Mouse (Mus musculus) heart, adult 2 months (tissue): ENCODE data around the gene Fam43a. TPM values are rescaled to one million over a fixed set of nuclear protein-coding genes. Genes with fewer than 3 reads are reported as not detected.

Experiments
- DNase-seq, 2 experiments: peaks; one replicate each; pipeline ENCODE4 v3.0.0; 2021
- H3K27ac ChIP-seq: fragments of 200-600 bp; 2 replicates; pipeline ENCODE4 v1.8.1; 2022
- H3K27me3 ChIP-seq: fragments of 200-500 bp; 2 replicates; pipeline ENCODE4 v1.6.1; 2012; ENCODE audit warnings: mild to moderate bottlenecking, low read length, inconsistent platforms, mixed read lengths; ENCODE audit not compliant: control insufficient read depth, insufficient read depth
- H3K36me3 ChIP-seq: fragments of 200-500 bp; 2 replicates; pipeline ENCODE4 v1.6.1; 2012; ENCODE audit warnings: low read length, inconsistent platforms; ENCODE audit not compliant: control insufficient read depth, insufficient read depth
- H3K4me1 ChIP-seq: fragments of 200-500 bp; 2 replicates; pipeline ENCODE4 v1.6.1; 2011; ENCODE audit warnings: low read length; ENCODE audit not compliant: control insufficient read depth, insufficient read depth
- H3K4me3 ChIP-seq: fragments of 200-600 bp; 2 replicates; pipeline ENCODE4 v1.8.1; 2022
- H3K79me2 ChIP-seq: fragments of 200-500 bp; replicated peaks from 2 replicates; pipeline ENCODE4 v1.6.1; 2012; ENCODE audit warnings: mild to moderate bottlenecking, inconsistent platforms, low read length, moderate library complexity, mixed read lengths; ENCODE audit not compliant: control insufficient read depth, insufficient read depth
- H3K9ac ChIP-seq: fragments of 200-500 bp; 2 replicates; pipeline ENCODE4 v1.6.1; 2012; ENCODE audit warnings: low read depth, mild to moderate bottlenecking, control low read depth, inconsistent platforms, low read length, mixed read lengths
- CTCF ChIP-seq: fragments of 200-600 bp; IDR thresholded peaks from 2 replicates; pipeline ENCODE4 v1.8.1; 2022; ENCODE audit warnings: antibody characterized with exemption, mild to moderate bottlenecking, moderate library complexity
- EP300 ChIP-seq: fragments of 200-500 bp; IDR thresholded peaks from 2 replicates; pipeline ENCODE4 v1.6.1; 2011; ENCODE audit warnings: low read depth, low read length, control low read depth; ENCODE audit not compliant: insufficient read depth
- POLR2A ChIP-seq: fragments of 200-500 bp; IDR thresholded peaks from 2 replicates; pipeline ENCODE4 v1.6.1; 2011; ENCODE audit warnings: mild to moderate bottlenecking, low read depth, low read length, control low read depth; ENCODE audit not compliant: insufficient read depth
- WGBS: fragments of 180-500 bp; shearing (Covaris S2); methylation state at CpG from one replicate; pipeline ENCODE4 v1.1.7; 2018; 5-methylcytosine and 5-hydroxymethylcytosine counted together
- intact Hi-C: fragments of 180-260 bp; cut with DNase I; formaldehyde crosslinking; loops from one replicate; pipeline ENCODE4 v1.15.1; 2025
- polyA plus RNA-seq: library from polyadenylated mRNA; depleted of rRNA; stranded (reverse); fragments of >200 nt; gene quantifications from 2 replicates; pipeline ENCODE4 v1.2.3, GENCODE M21; 2012
- total RNA-seq, 2 experiments: library from RNA; stranded (reverse); gene quantifications; 2 replicates each; pipeline ENCODE4 v1.2.3; 2021

Fam43a gene
- total and polyA plus RNA-seq, 3 experiments: 20.7 to 23.9 (median 22.6) TPM

DNA sequence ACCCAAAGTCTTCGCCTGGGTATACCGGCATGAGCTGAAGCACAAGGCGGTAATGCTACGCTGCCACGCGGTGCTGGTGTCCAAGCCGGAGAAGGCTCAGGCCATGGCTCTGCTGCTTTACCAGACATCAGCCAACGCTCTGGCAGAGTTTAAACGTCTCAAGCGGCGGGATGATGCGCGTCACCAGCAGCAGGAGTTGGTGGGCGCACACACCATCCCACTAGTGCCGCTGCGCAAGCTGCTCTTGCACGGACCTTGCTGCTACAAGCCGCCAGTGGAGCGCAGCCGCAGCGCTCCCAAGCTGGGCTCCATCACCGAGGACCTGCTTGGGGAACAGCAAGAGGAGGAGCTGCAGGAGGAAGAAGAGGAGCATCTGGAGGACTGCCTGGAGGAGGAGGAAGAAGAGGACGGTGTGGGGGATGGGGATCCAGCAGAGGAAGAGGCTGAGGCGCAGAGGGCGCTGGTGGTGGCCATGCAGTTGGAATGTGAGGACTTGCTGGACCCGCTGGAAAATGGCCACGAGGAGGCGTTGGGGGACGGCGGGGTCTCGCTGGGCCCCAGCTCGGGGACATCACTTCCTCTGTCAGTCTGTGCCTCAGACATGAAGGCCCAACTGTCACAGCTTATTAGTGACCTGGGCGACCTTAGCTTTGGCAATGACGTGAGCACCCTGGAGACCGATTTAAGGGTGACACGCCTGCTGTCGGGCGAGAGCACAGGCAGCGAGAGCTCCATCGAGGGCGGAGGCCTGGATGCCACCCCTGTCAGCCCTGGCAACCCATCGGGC lies 1.7 kb downstream of the Fam43a start:
- Histone ChIP-seq H3K4me3 (peak overlapping the region; percentile 76), H3K27me3 (no peaks in the 10 kb centered on the region), H3K79me2 (peaks cover 3% of the 10 kb centered on the region), H3K9ac (peak overlapping the region; percentile 94), H3K4me1 (peaks cover 10% of the 10 kb centered on the region), H3K27ac (peak overlapping the region; percentile 97), H3K36me3 (peaks cover 4% of the 10 kb centered on the region)
- peak; percentile 75 to 81 for DNase-seq
- WGBS: 21% methylated on average over 42 of the region's 42 CpGs
- intact Hi-C loops: loop anchor here (2.0 kb wide), 2 partner anchors 222 to 340 kb away; no protein-coding TSS in a partner anchor
- TF ChIP-seq CTCF: peak; percentile 74
- TF ChIP-seq POLR2A: peak; percentile 33; the same call in 1 of the 2 replicates
- TF ChIP-seq EP300: no peak

DNA sequence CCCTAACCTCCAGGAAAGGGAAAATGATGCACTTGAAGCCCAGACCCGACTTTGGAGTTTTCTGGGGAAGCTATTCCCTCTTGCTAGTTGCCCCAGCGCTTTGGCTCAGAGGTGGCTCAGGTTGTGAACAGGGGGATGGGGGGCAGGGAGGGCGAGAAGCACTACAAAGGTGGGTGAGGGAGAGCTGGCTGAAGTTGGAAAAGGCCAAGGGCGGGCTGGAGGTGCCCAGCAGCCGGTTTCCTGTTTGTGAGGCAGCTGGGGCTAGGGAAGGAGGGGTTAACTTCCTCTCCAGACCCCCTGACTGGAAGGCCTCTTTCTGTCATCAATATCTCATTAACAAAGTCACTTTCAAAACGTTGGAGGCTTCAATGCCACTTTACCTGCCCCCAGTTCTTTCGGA lies 2.4 kb downstream of the Fam43a start:
- intact Hi-C loops: loop anchor here (1.0 to 2.0 kb wide), 4 partner anchors 188 to 339 kb away; no protein-coding TSS in a partner anchor
- no peaks in the 10 kb centered on the region for H3K27me3 ChIP-seq
- WGBS: 36% methylated on average over 7 of the region's 7 CpGs
- TF ChIP-seq CTCF (no peak), POLR2A (peak; percentile 33; the same call in 1 of the 2 replicates)
- peaks cover 4% of the 10 kb centered on the region for H3K36me3 ChIP-seq
- H3K4me1 ChIP-seq: peaks cover 10% of the 10 kb centered on the region
- H3K4me3 ChIP-seq: peak overlapping the region; percentile 76
- peak; percentile 32 to 60 for DNase-seq
- H3K27ac ChIP-seq: peak overlapping the region; percentile 97
- peak overlapping the region; percentile 94 for H3K9ac ChIP-seq
- peaks cover 3% of the 10 kb centered on the region for H3K79me2 ChIP-seq

DNA sequence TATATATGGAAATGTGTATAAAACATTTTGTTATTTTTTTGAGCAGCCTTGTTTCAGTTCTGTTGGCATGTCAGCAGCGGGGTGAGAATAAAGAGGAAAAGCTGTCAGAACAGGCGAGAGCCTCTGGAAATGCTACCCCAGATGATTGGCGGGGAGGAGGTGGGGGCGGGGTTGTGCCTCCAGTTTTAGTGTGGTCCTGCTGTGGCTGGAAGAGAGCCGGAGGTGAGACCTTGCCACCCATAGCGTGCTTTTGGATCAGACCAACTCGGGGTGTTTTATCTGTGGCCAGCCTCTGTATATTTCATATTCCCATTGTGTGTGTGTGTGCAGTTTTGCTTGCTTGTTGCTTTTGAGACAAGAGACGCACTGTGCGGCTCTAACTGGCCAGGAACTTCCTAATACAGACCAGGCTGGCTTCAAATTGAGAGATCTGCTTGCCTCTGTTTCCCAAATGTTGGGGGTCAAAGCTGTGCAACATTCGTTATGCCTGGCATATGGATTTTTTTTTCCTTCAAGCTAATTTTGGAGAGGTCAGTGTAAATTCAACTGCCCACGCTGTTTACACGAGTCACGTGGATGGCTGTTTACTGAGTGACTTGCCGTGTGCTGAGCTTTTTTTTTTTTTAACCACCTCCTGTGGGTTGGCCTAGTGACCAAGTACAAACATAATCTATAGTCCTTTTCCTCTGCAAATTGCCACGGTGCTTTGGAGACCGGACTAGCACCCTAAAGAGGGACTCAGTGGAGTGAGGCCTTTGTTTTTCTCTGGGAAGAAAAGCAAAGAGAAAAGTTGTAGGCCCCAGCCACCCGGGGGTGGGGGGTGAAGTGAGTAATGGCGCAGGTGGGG lies 3.4 kb downstream of the Fam43a start:
- Histone ChIP-seq H3K4me3 (peak overlapping the region; percentile 76), H3K9ac (peak overlapping the region; percentile 46; the same call in 1 of the 2 replicates), H3K36me3 (peaks cover 4% of the 10 kb centered on the region), H3K4me1 (peaks cover 10% of the 10 kb centered on the region), H3K27ac (peak overlapping the region; percentile 97), H3K79me2 (peaks cover 3% of the 10 kb centered on the region), H3K27me3 (no peaks in the 10 kb centered on the region)
- 43% methylated on average over 18 of the region's 18 CpGs for WGBS
- no peak for TF ChIP-seq EP300
- no peak for TF ChIP-seq CTCF
- TF ChIP-seq POLR2A: no peak
- peak; percentile 19 to 34 for DNase-seq
- intact Hi-C loops: loop anchor here (1.0 to 2.0 kb wide), 2 partner anchors 187 to 268 kb away; no protein-coding TSS in a partner anchor

DNA sequence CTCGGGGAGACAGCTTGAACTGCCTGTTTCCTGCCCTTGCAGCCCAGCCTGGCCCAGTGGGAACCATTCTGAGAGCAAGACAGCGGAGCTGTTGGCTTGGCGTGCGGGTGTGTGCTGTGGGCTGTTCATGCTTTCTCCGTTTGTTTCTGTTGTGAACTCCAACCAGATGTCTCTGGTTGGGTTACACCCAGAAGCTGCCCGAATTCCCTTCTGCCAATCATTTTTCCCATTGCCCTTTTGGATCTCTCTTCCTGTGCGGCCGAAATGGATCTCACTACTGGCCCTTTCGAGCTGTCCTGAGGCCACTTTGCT lies 4.0 kb downstream of the Fam43a start:
- peak; percentile 53 to 61 for DNase-seq
- Histone ChIP-seq H3K27ac (peak overlapping the region; percentile 97), H3K9ac (peak overlapping the region; percentile 46; the same call in 1 of the 2 replicates), H3K4me3 (peak overlapping the region; percentile 76), H3K27me3 (no peaks in the 10 kb centered on the region), H3K4me1 (peaks cover 10% of the 10 kb centered on the region), H3K79me2 (peaks cover 3% of the 10 kb centered on the region), H3K36me3 (peaks cover 4% of the 10 kb centered on the region)
- intact Hi-C loops: loop anchor here (2.0 kb wide), 1 partner anchor 267 kb away; no protein-coding TSS in a partner anchor
- WGBS: 35% methylated on average over 9 of the region's 9 CpGs
- TF ChIP-seq EP300 (0 out of 2 replicates have a peak, but pooled peaks have one; percentile 8), POLR2A (no peak; the same call in 1 of the 2 replicates), CTCF (no peak)

DNA sequence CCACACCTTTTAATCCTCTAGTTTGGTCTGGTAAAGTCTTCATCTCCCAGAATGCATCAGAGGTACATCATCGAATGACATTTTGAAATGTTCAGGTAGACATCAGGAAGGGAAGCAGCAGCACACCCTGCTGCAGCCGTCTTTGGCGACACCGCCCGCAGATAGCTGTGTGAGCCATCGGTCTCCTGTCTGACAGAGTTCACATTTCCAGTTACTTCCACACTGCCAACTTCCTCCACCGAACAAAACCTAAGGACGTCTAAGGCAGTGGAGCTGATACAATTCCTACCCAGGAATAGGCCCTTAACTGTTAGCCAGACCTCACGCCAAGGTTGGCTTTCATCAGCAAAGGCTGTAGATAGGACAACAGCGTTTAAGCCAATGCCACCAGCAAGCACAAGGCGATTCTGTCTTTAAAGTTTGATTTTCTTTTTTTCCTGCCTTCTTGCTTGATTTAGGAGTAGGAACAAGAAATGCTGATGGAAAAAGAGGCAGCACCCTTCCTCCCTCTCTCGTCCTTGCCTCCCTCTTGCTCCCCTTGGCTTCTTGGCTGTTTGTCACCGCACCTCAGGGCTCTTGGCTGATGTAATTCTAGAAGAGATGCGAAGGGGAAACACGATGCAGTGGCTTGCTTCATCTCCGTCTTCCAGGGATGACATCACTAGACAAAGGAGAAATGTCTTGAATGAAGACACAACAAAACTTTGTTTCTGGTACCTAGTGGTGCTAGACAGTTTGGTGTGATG lies 4.7 kb downstream of the Fam43a start:
- peaks cover 4% of the 10 kb centered on the region for H3K36me3 ChIP-seq
- TF ChIP-seq EP300: no peak
- TF ChIP-seq POLR2A: peak; percentile 32; the same call in 1 of the 2 replicates
- H3K4me3 ChIP-seq: peak overlapping the region; percentile 76; the same call in 1 of the 2 replicates
- no peaks in the 10 kb centered on the region for H3K27me3 ChIP-seq
- H3K79me2 ChIP-seq: peaks cover 3% of the 10 kb centered on the region
- H3K9ac ChIP-seq: peak overlapping the region; percentile 15
- 20% methylated on average over 16 of the region's 16 CpGs for WGBS
- peak; percentile 53 to 57 for DNase-seq
- peaks cover 10% of the 10 kb centered on the region for H3K4me1 ChIP-seq
- peak overlapping the region; percentile 97 for H3K27ac ChIP-seq
- intact Hi-C loops: no loop called here
